Mouse (Mus musculus): ENCODE data around the gene 1700014D04Rik. TPM values are rescaled to one million over a fixed set of nuclear protein-coding genes. Genes with fewer than 3 reads are reported as not detected.
"Not testable (repeated sequence)": the region's sequence is repeated elsewhere in the genome, so short reads cannot be mapped to it uniquely, and the experiment has no call there.

1700014D04Rik gene
- total RNA-seq (2015; ENCODE audit: low replicate concordance) (0.77 TPM in 1 of 2 replicates, not detected in the other), total RNA-seq (2017; ENCODE audit: low replicate concordance) (0.42 and 4.8 TPM in 2 replicates)

DNA sequence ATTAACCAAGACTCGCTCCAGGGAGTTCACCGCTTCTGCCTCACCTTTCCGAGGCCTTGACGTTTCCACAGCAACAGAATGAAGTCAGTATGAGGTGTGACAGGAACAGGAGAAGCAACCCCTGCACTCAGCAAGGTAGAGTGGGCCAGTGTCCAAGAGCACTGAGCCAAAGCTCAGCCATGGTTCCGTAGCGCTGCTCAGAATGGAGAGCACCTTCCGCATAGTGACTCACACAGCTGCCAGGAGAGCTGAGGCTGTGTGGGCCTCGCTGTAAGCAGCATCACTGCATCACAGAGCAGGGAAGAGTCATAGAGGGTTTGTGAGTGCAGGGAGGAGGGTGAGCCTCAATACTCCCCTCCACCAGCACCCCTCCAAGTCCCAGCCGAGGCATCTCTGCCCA lies at the start of gene 1700014D04Rik:
TSS of gene 1700014D04Rik (minus strand) at position 42 of the 400 bp plus-strand sequence.
- no peak for ATAC-seq (replicated peaks; ENCODE audit: low FRiP score, poor library complexity, severe bottlenecking)

DNA sequence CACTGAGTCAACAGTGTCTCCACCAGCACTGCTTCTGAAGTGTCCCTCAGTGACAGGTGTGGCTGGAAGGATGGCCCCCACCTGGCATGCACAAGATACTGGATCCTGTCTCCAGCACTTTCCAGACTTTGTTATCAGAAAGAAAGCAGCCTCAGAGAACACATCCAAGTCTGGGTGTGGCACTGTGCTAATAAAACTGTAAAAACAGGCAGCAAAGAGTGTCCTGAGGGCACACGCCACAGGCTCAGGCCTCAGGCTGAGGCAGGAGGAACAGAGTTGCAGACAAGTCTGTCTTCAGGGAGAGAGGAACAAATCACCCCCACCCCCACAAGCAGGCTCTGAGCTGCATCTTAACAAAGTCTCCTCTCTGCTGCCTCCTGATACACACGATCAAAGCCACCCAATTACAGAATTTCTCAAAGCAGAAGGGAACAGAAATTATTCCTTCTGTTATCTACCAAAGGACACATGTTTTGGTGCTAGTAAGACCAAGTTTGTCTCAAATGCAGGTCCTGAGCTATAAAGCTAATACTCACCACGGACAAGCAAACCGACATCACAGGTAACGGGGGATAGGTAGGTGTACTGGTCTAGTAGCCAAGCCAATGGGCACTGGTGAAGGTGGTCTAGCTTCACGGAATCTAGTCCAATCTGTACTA lies 49.4 kb upstream of the 1700014D04Rik start:
- peak; percentile 86 for ATAC-seq (replicated peaks; ENCODE audit: low FRiP score, poor library complexity, severe bottlenecking)

DNA sequence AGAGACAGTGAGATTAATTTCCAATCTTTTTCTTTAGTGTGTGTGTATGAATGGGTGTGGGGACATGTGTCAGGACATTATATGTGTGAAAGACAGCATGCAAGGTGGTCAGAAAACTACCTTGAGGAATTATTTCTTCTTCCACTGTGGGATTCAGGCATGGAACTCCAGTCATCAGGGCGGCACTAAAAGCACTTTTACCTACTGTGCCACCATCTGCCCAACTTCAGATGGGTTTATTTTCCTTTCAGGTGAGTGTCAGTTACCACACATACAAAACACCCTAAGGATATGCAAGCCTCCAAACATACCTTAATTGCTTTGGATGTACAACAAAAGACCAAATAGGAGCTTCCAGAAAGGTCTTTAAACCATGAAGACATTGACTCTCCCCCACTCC lies 48.2 kb upstream of the 1700014D04Rik start:
- no peak for ATAC-seq (replicated peaks; ENCODE audit: low FRiP score, poor library complexity, severe bottlenecking)

DNA sequence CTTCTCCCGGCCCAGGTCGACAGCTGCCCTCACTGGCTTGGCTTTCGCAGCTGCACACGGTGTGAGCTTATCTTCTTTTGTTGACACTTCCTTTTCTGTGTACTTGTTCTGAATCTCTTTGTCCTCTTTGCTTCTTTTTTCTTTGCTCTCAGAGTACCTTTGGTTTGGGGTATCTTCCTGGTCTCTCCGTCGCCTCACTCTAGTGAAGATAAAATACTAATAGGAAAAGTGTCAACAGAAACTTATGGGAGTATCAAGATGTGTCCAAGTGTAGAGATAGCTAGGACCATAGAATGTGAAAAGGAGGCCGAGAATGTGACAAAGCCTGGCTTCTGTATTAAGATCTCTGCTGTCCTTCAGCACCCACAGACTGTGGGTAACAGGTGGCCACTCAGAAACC lies 35.6 kb upstream of the 1700014D04Rik start, which contains the start of gene Gm49354:
TSS of gene Gm49354 (minus strand) at position 101 of the 400 bp plus-strand sequence.
- no peak for ATAC-seq (replicated peaks; ENCODE audit: low FRiP score, poor library complexity, severe bottlenecking)

- ATAC-seq (replicated peaks; ENCODE audit: low FRiP score, poor library complexity, severe bottlenecking) = not testable (repeated sequence)
These were observed 33.3 kb upstream of the 1700014D04Rik start for GRCm38 (mm10) chr13:59779744-59780264.

DNA sequence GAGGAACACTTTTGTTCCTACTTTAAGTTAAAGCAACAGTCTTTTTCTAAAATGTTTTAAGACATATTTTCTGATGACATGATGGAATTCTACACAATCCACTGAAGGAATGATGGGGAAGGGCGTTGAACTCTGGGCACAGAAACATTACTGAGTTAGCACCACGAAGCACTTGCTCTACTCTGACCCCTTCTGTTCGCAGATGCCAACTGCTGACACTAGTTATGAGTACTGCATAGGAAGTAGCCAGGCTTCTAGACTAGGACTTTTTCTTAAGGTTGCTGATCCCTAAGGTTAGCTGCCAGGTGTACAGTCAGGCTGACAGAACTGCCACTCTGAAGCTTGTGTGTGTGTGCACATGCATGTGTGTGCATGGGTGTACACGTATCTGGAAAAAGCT lies 32.7 kb upstream of the 1700014D04Rik start:
- peak; percentile 49 for ATAC-seq (replicated peaks; ENCODE audit: low FRiP score, poor library complexity, severe bottlenecking)

GRCm38 (mm10) chr13:59775168-59775567 lies 28.6 kb upstream of the 1700014D04Rik start:
- no peak for ATAC-seq (replicated peaks; ENCODE audit: low FRiP score, poor library complexity, severe bottlenecking)

- ATAC-seq (replicated peaks; ENCODE audit: low FRiP score, poor library complexity, severe bottlenecking) = peak; percentile 56
These were observed 24.7 kb upstream of the 1700014D04Rik start for GRCm38 (mm10) chr13:59771257-59771656.

- 0 out of 2 replicates have a peak, but pooled peaks have one; percentile 8 for ATAC-seq (replicated peaks; ENCODE audit: low FRiP score, poor library complexity, severe bottlenecking)
These were observed 24.3 kb upstream of the 1700014D04Rik start for GRCm38 (mm10) chr13:59770847-59771246.

DNA sequence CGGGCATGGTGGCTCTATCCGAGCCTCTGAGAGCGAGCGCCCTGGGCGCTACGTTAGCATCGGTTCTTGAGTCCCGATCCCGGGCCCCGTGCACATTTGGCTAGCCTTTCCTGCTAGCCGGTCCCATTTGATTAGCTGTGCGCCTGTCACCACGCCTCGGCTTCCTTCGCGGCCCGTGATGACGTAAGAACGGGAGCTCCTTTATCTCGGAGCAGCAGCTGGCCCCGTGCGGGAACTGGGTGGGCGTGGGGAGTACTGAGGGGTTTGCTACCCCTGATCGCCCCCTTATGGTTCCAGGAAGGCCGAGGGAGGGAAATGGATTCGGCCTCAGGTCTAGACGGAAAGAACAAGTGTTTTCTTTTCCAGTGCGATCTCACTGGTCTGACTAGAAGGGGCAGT lies 23.6 kb upstream of the 1700014D04Rik start:
- ATAC-seq (replicated peaks; ENCODE audit: low FRiP score, poor library complexity, severe bottlenecking) = peak; percentile 71

GRCm38 (mm10) chr13:59769296-59770163 lies 23.0 kb upstream of the 1700014D04Rik start, which contains the start of gene Isca1:
Gene Isca1, minus strand, starts transcription at chr13:59769810.
- ATAC-seq (replicated peaks; ENCODE audit: low FRiP score, poor library complexity, severe bottlenecking) = peak; percentile 79

DNA sequence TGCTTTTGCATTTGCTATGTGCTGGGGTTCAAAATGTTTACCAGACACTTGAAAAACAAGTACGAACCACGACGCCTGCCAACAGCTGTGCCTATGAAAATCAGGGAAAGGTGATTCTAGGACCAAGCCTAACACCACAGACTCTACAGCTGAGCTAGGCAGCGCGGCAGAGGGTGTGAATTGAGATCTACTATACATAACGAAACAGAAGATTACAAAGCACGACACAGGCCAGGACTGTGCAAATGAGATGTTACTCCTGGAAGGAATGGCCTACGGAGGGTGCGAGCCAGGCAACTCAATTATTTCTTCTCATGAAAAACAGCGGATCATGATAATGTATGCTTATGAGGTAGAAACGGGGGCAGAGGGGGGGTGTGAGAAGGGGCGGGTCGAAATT lies 22.0 kb upstream of the 1700014D04Rik start:
- no peak for ATAC-seq (replicated peaks; ENCODE audit: low FRiP score, poor library complexity, severe bottlenecking)

- ATAC-seq (replicated peaks; ENCODE audit: low FRiP score, poor library complexity, severe bottlenecking) = no peak
These were observed 20.4 kb upstream of the 1700014D04Rik start for GRCm38 (mm10) chr13:59766786-59767515.

DNA sequence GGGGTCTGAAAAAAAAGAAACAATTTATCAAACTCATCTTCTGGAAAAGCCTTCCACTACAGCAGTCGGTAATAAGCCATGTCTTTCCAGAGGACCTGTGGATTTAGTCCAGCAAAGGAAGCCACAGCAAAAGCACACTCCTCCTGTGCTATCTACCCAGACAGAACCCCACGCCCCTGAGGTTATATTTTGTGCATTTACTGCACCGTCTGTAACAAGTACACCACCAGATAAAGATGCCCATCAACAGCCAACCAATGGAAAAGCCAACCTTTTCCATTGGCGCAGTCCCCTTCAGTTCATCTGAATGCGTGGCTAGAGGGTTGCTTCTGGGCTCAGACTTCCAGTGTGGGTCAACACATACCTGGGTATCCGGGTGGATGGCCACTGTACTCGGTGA lies 16.2 kb upstream of the 1700014D04Rik start:
- peak; percentile 76 for ATAC-seq (replicated peaks; ENCODE audit: low FRiP score, poor library complexity, severe bottlenecking)

DNA sequence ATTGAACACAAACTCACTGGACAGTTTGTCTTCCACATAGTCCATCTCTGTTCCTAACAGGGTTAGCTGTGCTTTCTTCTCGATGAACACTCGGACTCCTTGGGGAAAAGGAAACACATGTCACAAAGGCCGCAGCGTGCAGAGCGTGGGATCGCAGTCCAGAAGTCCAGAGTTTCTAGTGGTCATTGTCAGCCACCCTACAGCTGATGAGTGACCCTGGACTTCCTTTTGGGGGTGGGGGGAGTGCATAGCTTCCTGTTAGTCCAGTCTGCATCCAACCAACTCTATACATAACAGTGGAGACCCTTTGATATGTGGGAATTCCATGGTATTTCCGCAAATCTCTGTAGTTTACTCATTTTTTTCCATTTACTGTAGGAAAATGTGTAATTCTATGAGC lies 10.4 kb upstream of the 1700014D04Rik start:
- ATAC-seq (replicated peaks; ENCODE audit: low FRiP score, poor library complexity, severe bottlenecking) = no peak

- no peak for ATAC-seq (replicated peaks; ENCODE audit: low FRiP score, poor library complexity, severe bottlenecking)
These were observed 3.8 kb upstream of the 1700014D04Rik start for GRCm38 (mm10) chr13:59750310-59750709.

DNA sequence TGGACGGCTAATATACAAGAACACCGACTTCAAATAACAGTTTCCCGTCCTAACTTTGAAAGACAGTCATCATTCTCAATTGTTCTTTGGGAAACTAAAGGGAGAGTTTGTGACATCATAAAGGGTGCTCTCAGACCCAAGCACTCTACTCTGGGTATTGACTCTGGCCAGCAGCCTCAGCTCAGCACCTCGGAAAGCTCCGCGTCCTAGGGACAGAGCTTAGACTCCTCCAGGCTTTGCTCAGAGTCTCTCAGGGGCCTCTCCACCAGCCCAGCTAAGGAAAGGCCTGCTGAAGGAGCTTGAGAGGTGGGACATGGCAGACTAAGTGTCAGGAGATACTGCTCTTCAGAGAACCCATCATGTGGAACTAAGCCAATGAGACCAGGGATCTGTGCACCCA lies 388 bp downstream of the 1700014D04Rik start:
- no peak for ATAC-seq (replicated peaks; ENCODE audit: low FRiP score, poor library complexity, severe bottlenecking)

DNA sequence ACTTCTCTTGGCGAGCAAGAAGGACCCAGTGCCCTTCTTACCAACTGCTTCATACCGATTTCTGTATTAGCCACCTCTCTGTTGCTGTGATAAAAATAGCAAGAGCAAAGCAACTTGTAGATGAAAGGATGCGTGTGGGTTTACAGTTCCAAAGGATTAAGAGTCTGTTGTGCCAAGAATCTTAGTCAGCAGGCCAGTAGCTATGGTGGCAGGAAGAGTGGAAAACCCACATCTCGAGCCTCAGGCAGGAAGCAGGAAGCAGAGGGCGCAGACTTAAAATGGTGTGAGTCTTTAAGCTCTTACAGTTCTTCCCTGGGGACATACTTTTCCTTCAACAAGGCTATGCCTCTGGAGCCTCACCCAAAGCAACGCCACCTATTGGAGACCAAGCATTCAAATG lies 1.1 kb downstream of the 1700014D04Rik start:
- no peak for ATAC-seq (replicated peaks; ENCODE audit: low FRiP score, poor library complexity, severe bottlenecking)

DNA sequence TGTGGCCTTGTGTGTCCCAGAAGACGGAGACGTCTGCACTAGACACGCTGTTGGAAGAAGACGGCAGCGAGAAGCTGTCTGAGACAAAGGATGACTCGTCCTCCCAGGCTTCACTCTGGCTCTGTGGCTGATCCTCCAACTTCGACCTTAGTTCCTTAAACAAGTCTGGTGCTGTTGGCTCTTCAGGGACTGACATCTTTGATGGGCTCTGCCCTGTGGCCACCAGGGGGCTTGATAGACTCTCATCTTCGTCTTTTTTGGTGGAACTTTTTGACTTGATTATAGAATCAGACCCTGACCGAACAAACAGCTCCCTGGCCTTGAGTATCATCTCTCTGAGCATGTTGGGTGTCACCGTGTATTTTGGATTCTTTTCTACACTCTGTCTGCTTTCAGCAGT lies 4.9 kb downstream of the 1700014D04Rik start:
- no peak for ATAC-seq (replicated peaks; ENCODE audit: low FRiP score, poor library complexity, severe bottlenecking)

DNA sequence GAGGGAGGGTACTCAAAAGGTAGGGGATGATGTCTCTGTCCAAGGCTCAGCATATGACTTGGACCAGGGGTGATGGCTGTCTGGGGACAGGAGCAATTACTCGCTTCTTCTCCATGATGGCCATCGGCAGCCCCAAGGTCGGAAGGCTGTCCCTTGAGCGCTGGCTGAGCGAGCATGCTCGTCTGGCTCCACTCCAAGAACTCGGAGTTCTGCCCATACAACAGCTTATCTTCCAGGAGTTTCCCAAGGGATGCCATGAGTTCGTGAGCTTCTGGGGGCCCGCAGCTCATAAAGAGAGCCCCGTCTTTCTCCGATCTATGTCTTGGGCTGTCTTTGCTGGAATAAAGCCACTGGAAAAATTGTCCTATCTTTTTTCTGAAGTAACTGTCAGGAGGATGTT lies 5.5 kb downstream of the 1700014D04Rik start:
- ATAC-seq (replicated peaks; ENCODE audit: low FRiP score, poor library complexity, severe bottlenecking) = no peak
